Mouse (Mus musculus): ENCODE data around the gene Tceal5.

Tceal5 gene

GRCm38 (mm10) chrX:136171189-136172117 is 32.2 kb downstream of the Tceal5 start:
- peak; percentile 60 to 65 for DNase-seq

- no peak for DNase-seq
Measured at GRCm38 (mm10) chrX:136170625-136171024, 33.1 kb downstream of the Tceal5 start.
